8 mouse cellular contexts compared by ENCODE assay signal in the genomic region with DNA sequence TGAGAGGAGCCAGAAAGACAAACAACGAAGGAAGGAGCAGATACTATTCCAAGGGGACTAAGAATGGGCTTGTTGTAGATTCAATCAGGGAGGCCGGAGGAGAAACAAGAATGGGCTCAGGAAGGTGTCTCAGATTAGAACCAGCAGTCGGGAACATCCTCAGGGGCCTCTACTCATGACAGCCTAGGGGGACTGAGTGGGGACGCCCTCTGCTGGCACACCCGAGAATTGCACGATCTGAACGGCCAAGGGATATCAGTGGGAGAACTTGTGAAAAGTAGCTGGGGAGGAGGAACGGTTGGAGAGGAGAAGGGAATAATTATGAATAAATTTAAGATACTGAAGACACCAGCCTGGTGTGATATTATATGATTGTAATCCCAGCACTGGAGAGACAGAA. TPM values are rescaled to one million over a fixed set of nuclear protein-coding genes. Genes with fewer than 3 reads are reported as not detected.
DNase-seq lines count a peak whose midpoint lies in the region; ATAC-seq lines count a peak whose summit lies in the region.

No protein-coding gene starts in this region.

- no peak overlapping the region for H3K4me3 ChIP-seq in forebrain, embryonic 11.5 days (ENCODE audit: low read depth, low read length)
- H3K4me3 ChIP-seq in forebrain, embryonic 15.5 days, result no peak overlapping the region
- no peak overlapping the region for H3K4me3 ChIP-seq in heart, embryonic 11.5 days (ENCODE audit: low read depth, low read length)
- no peak overlapping the region for H3K4me3 ChIP-seq in stomach, embryonic 15.5 days (replicated peaks)

- 11% methylated on average over 8 of the region's 8 CpGs for whole genome bisulfite sequencing in forebrain, embryonic 11.5 days
- WGBS in forebrain, embryonic 15.5 days, result 12% methylated on average over 8 of the region's 8 CpGs
- WGBS in heart, embryonic 11.5 days (ENCODE audit: insufficient replicate concordance), result 4% methylated on average over 8 of the region's 8 CpGs
- WGBS in stomach, embryonic 15.5 days, result 8% methylated on average over 8 of the region's 8 CpGs

- no peak for ATAC-seq in forebrain, embryonic 11.5 days (replicated peaks; ENCODE audit: low FRiP score)
- no peak for ATAC-seq in forebrain, embryonic 15.5 days (replicated peaks)
- no peak for ATAC-seq in heart, embryonic 11.5 days (replicated peaks; ENCODE audit: insufficient number of reproducible peaks, low FRiP score, low TSS enrichment)
- no peak for ATAC-seq in stomach, embryonic 15.5 days (ENCODE audit: insufficient read depth, low FRiP score, low read depth)

- no peaks in the 10 kb centered on the region for H3K36me3 ChIP-seq in forebrain, embryonic 11.5 days (ENCODE audit: control insufficient read depth, insufficient read depth, low read length)
- peaks cover 26% of the 10 kb centered on the region for H3K36me3 ChIP-seq in forebrain, embryonic 15.5 days
- 0 out of 2 replicates have a peak, but pooled peaks cover 3% of the 10 kb centered on the region for H3K36me3 ChIP-seq in heart, embryonic 11.5 days (ENCODE audit: control insufficient read depth, insufficient read depth, low read length)
- H3K36me3 ChIP-seq in stomach, embryonic 15.5 days, result 0 out of 2 replicates have a peak, but pooled peaks cover 7% of the 10 kb centered on the region

- no peak overlapping the region for H3K9ac ChIP-seq in forebrain, embryonic 11.5 days (ENCODE audit: low read length)
- no peak overlapping the region for H3K9ac ChIP-seq in forebrain, embryonic 15.5 days (replicated peaks)
- no peak overlapping the region for H3K9ac ChIP-seq in heart, embryonic 11.5 days (ENCODE audit: low read depth, low read length)
- H3K9ac ChIP-seq in stomach, embryonic 15.5 days, result no peak overlapping the region

- no peaks in the 10 kb centered on the region for H3K9me3 ChIP-seq in forebrain, embryonic 11.5 days (ENCODE audit: control insufficient read depth, low read length)
- H3K9me3 ChIP-seq in forebrain, embryonic 15.5 days, result no peaks in the 10 kb centered on the region
- H3K9me3 ChIP-seq in heart, embryonic 11.5 days (replicated peaks; ENCODE audit: control insufficient read depth, low read length), result no peaks in the 10 kb centered on the region
- no peaks in the 10 kb centered on the region for H3K9me3 ChIP-seq in stomach, embryonic 15.5 days

- H3K27me3 ChIP-seq in forebrain, embryonic 11.5 days (ENCODE audit: control insufficient read depth, insufficient read depth, low read length), result no peaks in the 10 kb centered on the region
- no peaks in the 10 kb centered on the region for H3K27me3 ChIP-seq in forebrain, embryonic 15.5 days
- H3K27me3 ChIP-seq in heart, embryonic 11.5 days (ENCODE audit: control insufficient read depth, insufficient read depth, low read length), result peaks cover 8% of the 10 kb centered on the region
- no peaks in the 10 kb centered on the region for H3K27me3 ChIP-seq in stomach, embryonic 15.5 days (replicated peaks)

- no peak overlapping the region for H3K4me2 ChIP-seq in forebrain, embryonic 11.5 days (ENCODE audit: low read depth, low read length, severe bottlenecking)
- no peak overlapping the region for H3K4me2 ChIP-seq in forebrain, embryonic 15.5 days (replicated peaks)
- peak overlapping the region; percentile 34 for H3K4me2 ChIP-seq in heart, embryonic 11.5 days
- peak overlapping the region; percentile 27 for H3K4me2 ChIP-seq in stomach, embryonic 15.5 days

- H3K4me1 ChIP-seq in forebrain, embryonic 11.5 days (replicated peaks; ENCODE audit: control insufficient read depth, insufficient read depth, low read length), result peaks cover 18% of the 10 kb centered on the region
- peaks cover 27% of the 10 kb centered on the region for H3K4me1 ChIP-seq in forebrain, embryonic 15.5 days
- peaks cover 21% of the 10 kb centered on the region for H3K4me1 ChIP-seq in heart, embryonic 11.5 days (ENCODE audit: control insufficient read depth, insufficient read depth, low read length)
- peaks cover 25% of the 10 kb centered on the region for H3K4me1 ChIP-seq in stomach, embryonic 15.5 days

- DNase-seq in forebrain, embryonic 11.5 days (ENCODE audit: low spot score), result peak; percentile 91
- peak; percentile 73 for DNase-seq in T-cell, adult 2 months (ENCODE audit: low spot score)
- peak; percentile 89 for DNase-seq in embryo, embryonic 10 days (ENCODE audit: low spot score)
- peak; percentile 73 to 81 for DNase-seq in layer of hippocampus, postnatal 14 days (ENCODE audit: low spot score in 2 of 2)
- DNase-seq in lung, postnatal 4 days, result peak; percentile 79 to 87

- no peak overlapping the region for H3K27ac ChIP-seq in forebrain, embryonic 11.5 days (ENCODE audit: low read depth, low read length)
- no peak overlapping the region for H3K27ac ChIP-seq in forebrain, embryonic 15.5 days (replicated peaks)
- H3K27ac ChIP-seq in heart, embryonic 11.5 days (ENCODE audit: low read depth, low read length), result no peak overlapping the region
- no peak overlapping the region for H3K27ac ChIP-seq in stomach, embryonic 15.5 days

RNA-seq across cellular contexts. Expression of a gene that starts 4.6 kb away (rescaled TPM):
- polyA plus RNA-seq in forebrain, embryonic 11.5 days (2014; fragmentation: Nextera tagmentation; extraction: Ambion mirVana), result 5.4 and 6.7 TPM in 2 replicates
- 6.2 and 7.6 TPM in 2 replicates for polyA plus RNA-seq in forebrain, embryonic 15.5 days (2015; fragmentation: Nextera tagmentation; extraction: Ambion mirVana)
- polyA plus RNA-seq in heart, embryonic 11.5 days (2014; fragmentation: Nextera tagmentation; extraction: Ambion mirVana), result 5.7 and 6.8 TPM in 2 replicates
- total RNA-seq in layer of hippocampus, postnatal 14 days (2021), result 10 to 100 TPM; 60.9 to 68.4 TPM
- 4.1 and 5.3 TPM in 2 replicates for polyA plus RNA-seq in stomach, embryonic 15.5 days (2015; fragmentation: Nextera tagmentation; extraction: Ambion mirVana)

RNA-seq across cellular contexts. Expression of a gene that starts 31.6 kb away (rescaled TPM):
- 0.17 and 0.21 TPM in 2 replicates for polyA plus RNA-seq in forebrain, embryonic 11.5 days (2014; fragmentation: Nextera tagmentation; extraction: Ambion mirVana)
- polyA plus RNA-seq in forebrain, embryonic 15.5 days (2015; fragmentation: Nextera tagmentation; extraction: Ambion mirVana), result 0.22 and 0.42 TPM in 2 replicates
- not detected in 2 replicates for polyA plus RNA-seq in heart, embryonic 11.5 days (2014; fragmentation: Nextera tagmentation; extraction: Ambion mirVana)
- under 1 TPM in 1 of 2 experiments, not detected in 1; 0.19 TPM for total RNA-seq in layer of hippocampus, postnatal 14 days (2021)
- polyA plus RNA-seq in stomach, embryonic 15.5 days (2015; fragmentation: Nextera tagmentation; extraction: Ambion mirVana), result 0.24 TPM in 1 of 2 replicates, not detected in the other

RNA-seq across cellular contexts. Expression of a gene that starts 41.0 kb away (rescaled TPM):
- 114 TPM in 2 replicates for polyA plus RNA-seq in forebrain, embryonic 11.5 days (2014; fragmentation: Nextera tagmentation; extraction: Ambion mirVana)
- 40.6 and 41.8 TPM in 2 replicates for polyA plus RNA-seq in forebrain, embryonic 15.5 days (2015; fragmentation: Nextera tagmentation; extraction: Ambion mirVana)
- polyA plus RNA-seq in heart, embryonic 11.5 days (2014; fragmentation: Nextera tagmentation; extraction: Ambion mirVana), result 61.2 and 63.6 TPM in 2 replicates
- total RNA-seq in layer of hippocampus, postnatal 14 days (2021), result 100 to 1,000 TPM; 129 to 132 TPM
- polyA plus RNA-seq in stomach, embryonic 15.5 days (2015; fragmentation: Nextera tagmentation; extraction: Ambion mirVana), result 47.2 and 50.2 TPM in 2 replicates

Comparison
In these comparisons a context has a peak if more than half of its experiments do, and no peak if none do; other contexts are left out.
1. H3K4me2 ChIP-seq: peak in heart, embryonic 11.5 days (single experiment) and stomach, embryonic 15.5 days (single experiment); none in forebrain, embryonic 11.5 days (single experiment) and forebrain, embryonic 15.5 days (single experiment).
2. Peak in every context shown above with its lines, with median percentiles within 50 percentile points of each other: DNase-seq.